Mouse (Mus musculus) ZHBTc4 (cell line): Measurements from ENCODE around the gene Mcl1.
A peak's percentile ranks its signal among the peaks of the same experiment; 100 is the strongest.
"Not testable (repeated sequence)": the region's sequence is repeated elsewhere in the genome, so short reads cannot be mapped to it uniquely, and the experiment has no call there.

Experiments
- DNase-seq: peaks from one replicate; pipeline ENCODE4 v3.0.0-alpha.2; 2011; ENCODE audit warnings: low read depth, low spot score

The Mcl1 gene

DNA sequence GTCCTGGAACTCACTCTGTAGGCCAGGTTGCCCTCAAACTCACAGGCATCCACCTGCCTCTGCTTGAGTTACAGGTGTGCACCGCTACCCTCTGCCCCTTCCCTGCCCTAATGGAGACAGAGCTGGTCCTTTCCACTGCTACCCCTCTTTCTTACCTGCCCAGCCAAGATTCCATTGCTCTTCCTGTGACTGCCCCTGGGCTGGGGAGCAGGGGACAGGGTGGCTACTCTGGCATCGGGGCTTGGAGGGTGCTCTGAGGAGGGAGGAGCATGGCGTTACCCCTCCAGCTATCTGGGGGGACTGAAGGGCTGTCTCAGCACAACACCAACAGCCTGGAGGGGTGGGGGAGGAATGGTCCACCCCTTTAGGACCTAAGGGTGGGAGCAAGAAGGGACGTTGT lies 26.7 kb downstream of the Mcl1 start:
- DNase-seq: no peak

DNA sequence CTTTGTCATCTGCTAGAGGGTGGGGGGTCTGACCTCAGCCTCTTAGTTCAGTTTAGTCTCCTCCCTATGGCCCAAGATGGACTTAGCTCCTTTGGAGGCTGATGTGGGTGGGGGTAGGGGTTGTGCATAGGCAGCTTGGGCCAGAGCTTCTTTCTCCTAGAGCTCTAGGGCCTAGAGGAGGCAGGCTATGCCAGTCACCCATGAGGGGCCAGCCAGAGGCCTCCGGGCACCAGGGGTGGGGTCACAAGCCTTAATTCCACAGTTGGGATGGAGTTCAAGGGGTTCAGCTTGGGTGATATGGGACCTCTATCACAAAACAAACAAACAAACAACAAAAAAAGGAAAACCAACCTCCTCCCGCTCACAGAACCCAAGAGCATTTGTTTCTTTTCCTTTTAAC lies 27.1 kb downstream of the Mcl1 start:
- DNase-seq: no peak

- DNase-seq: no peak
Observed at GRCm38 (mm10) chr3:95686492-95687167, 28.0 kb downstream of the Mcl1 start.

DNA sequence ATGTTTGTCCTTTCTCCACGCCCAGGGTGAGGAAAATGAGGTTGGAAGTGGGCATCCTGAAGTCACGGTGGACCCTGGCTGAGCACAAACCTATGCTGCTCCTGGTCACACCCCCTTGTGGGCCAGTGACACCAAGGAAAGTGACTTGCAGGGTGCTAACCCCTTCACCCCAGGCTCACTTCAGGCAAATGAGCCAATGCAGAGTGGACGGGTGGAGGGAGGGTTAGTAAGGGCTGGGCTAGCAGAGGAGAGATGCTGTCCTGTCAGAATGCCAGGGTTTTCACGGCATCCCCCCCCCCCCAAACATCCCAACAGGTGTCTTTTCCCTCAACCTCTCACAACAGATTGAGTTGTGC lies 28.6 kb downstream of the Mcl1 start:
- DNase-seq: no peak

GRCm38 (mm10) chr3:95687524-95688421 lies 29.2 kb downstream of the Mcl1 start, which contains the start of gene Adamtsl4:
TSS of gene Adamtsl4 (minus strand) at chr3:95687917.
- DNase-seq: peak; percentile 85

GRCm38 (mm10) chr3:95689171-95689915 lies 30.8 kb downstream of the Mcl1 start:
- peak; percentile 54 for DNase-seq

DNA sequence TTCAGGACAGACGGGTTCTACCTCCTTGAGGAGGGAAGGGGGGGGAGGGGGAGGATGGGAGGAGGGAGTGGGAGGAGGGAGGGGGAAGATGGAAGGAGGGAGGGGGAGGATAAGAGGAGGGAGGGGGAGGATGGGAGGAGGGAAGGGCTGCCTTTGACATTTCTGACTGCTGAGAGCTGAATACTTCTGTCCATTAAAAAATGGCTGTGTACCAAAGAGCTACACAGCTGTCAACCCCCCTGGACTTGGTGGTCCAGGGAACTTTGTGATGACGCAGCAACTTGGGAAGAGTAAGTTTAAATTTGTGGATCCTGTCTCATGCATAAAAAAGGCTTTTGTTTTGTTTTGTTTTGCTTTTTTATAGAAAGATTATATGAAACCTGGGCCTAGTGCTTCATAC lies 31.4 kb downstream of the Mcl1 start:
- no peak for DNase-seq

DNA sequence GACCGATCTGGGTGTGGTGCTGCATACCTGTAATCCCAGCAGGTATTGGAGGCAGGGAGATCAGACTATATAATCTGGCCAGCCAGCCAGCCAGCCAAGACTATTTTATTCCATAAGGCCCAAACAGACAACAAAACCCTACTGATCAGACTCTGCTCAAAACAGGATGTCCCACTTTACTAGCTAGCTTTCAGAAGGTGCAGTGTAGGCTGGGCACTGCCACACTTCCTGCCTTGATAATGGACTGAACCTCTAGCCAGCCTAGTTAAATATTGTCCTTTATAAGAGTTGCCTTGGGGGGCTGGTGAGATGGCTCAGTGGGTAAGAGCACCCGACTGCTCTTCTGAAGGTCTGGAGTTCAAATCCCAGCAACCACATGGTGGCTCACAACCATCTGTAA lies 32.0 kb downstream of the Mcl1 start:
- DNase-seq: not testable (repeated sequence)

DNA sequence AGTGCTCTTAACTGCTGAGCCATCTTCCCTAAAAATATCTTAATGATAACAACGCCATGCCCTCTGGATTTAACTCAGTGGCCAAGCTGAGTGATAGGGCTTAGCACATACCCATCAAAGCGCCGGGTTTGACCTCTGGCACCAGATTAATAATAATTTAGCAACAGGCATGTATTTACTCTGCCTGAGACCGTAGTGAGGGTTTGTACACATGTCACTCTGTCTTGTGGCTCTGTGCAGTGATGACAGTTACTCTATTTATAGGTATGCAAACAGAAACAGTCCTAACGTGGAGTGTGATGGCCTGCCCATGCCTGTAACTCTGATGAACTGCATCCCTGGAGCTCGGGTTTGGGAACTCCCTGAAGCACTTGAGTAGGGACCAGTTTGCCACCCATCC lies 34.1 kb downstream of the Mcl1 start:
- no peak for DNase-seq

DNA sequence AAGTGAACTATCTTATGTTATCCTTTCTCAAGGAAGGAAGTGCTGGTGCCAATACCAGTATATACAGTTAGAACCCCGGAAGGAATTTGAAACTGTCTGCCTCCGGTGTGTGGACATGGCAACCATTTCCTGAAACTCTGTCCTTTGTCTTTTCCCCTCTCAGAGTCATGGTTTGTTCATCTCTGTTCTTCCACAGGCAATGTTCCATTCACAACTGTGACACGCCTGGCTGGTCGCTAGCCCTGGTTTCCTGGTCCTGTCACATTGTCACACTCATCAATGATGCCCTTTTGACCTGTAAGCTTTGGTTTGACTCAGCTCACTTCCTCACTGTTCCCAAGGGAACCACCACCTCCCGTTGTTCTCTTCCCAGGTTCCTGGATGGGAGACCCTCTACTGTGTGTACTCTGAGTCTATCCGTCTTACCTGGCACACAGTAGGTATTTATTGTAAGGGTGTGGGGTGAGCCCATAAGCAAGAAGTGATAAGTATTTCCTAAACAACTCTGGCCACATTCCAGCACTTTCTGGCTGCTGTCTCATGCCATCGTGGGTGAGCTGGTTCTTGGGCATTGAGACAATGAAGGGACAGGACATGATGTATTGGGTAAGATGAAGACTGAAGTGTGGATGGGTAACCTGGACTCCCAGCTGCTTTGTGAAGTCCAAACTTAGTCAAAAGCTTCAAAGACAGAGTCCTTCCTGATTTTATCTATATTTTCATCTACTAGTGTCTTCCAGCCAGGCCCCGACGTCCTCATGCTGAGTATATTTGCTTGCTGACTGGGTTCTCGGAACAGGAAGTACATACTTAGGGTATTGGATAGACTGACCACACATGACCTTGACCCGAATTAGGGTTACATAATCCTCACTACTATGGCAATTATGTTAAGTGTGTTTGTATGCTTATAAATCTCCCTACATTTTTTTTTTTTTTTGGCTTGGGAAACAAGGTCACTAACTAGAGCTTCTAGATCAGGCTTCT lies 35.5 kb downstream of the Mcl1 start:
- no peak for DNase-seq

GRCm38 (mm10) chr3:95694808-95695703 lies 36.5 kb downstream of the Mcl1 start:
- no peak for DNase-seq

- DNase-seq: no peak
Observed at GRCm38 (mm10) chr3:95695796-95696195, 37.2 kb downstream of the Mcl1 start.

DNA sequence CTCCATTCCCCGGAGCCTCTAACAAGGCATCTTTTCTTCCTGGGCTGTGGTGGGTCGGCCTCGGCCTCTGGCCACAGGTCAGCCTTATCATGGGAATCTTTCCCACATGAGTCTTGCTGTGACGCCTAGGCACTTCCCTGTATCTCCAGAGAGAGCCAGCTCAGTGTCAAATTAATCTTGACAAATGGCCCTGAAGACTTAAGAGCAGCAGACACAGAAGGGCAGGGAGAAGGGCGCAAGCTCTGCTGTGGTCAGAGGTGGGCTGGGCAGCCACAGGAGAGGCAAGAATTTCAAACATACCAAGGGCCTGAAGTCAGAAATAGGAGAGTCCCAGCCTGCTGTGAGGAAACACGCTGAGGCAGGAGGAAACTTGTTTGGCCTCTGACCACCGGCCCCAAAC lies 37.8 kb downstream of the Mcl1 start:
- no peak for DNase-seq

DNA sequence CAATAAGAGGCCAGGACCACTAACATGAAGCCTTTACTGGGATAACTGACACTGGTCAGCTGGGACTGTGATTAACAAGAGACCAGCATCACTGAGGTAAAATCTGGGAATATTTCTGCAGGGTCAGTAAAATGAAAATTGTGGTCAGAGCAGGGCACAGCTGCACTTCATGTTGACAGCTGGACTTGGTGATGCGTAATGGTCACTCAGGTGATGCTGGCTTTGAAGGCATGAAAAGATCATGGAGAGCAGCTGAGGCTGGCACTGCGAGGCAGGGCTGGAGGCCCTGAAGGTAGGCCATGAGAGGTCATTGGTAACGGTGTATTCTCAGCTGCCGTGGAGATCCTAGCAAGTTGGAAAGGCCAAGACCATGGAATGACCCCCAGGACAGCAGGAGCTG lies 39.7 kb downstream of the Mcl1 start:
- no peak for DNase-seq

- DNase-seq: no peak
Observed at GRCm38 (mm10) chr3:95700233-95700681, 41.7 kb downstream of the Mcl1 start.

- DNase-seq: no peak
Observed at GRCm38 (mm10) chr3:95701085-95701484, 42.5 kb downstream of the Mcl1 start.

GRCm38 (mm10) chr3:95701877-95702540 lies 43.4 kb downstream of the Mcl1 start:
- DNase-seq: peak; percentile 99

GRCm38 (mm10) chr3:95703276-95703675 lies 44.7 kb downstream of the Mcl1 start:
- DNase-seq: no peak

DNA sequence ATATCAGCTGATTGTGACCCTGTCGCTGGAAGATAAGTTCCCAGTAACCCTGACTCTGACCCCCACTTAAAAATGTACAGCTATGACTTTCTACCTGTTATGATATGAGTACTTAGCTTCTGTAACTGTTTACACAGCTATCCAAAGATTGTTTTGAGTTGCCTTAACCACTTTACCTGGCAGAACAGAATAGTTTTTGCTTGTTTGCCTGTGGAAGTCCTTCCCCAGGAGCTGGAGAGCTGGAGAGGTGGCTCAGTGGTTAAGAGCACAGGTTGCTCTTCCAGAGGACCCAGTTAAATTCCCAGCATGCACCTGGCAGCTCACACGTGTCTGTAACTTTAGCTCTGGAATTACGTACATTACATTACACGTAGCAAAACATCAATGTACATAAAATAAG lies 46.0 kb downstream of the Mcl1 start:
- no peak for DNase-seq
